Mouse (Mus musculus): Measurements from ENCODE around the gene Krtap5-1. TPM values are rescaled to one million over a fixed set of nuclear protein-coding genes. Genes with fewer than 3 reads are reported as not detected.
"Not testable (repeated sequence)": the region's sequence is repeated elsewhere in the genome, so short reads cannot be mapped to it uniquely, and the experiment has no call there.

Krtap5-1 gene
- polyA plus RNA-seq, 1 experiment from 2014 or later: not detected

GRCm38 (mm10) chr7:142295418-142295817, 1.5 kb downstream of the Krtap5-1 start:
- Histone ChIP-seq H3K27ac (no peak overlapping the region), H3K9me3 (replicated peaks) (no peaks in the 10 kb centered on the region), H3K27me3 (no peaks in the 10 kb centered on the region), H3K4me1 (replicated peaks) (peaks cover 8% of the 10 kb centered on the region), H3K36me3 (no peaks in the 10 kb centered on the region), H3K4me3 (no peak overlapping the region), H3K4me2 (no peak overlapping the region), H3K9ac (no peak overlapping the region)
- ATAC-seq (replicated peaks; ENCODE audit: insufficient number of reproducible peaks, insufficient read depth, low FRiP score, low read depth): no peak

- not testable (repeated sequence) for ATAC-seq (replicated peaks; ENCODE audit: insufficient number of reproducible peaks, insufficient read depth, low FRiP score, low read depth); H3K27me3 ChIP-seq; H3K4me1 ChIP-seq (replicated peaks); H3K9me3 ChIP-seq (replicated peaks); H3K27ac ChIP-seq; H3K4me2 ChIP-seq; H3K9ac ChIP-seq; H3K36me3 ChIP-seq; H3K4me3 ChIP-seq
- 4% methylated on average over 2 of the region's 2 CpGs for WGBS
Observed at GRCm38 (mm10) chr7:142293851-142294250, 3.1 kb downstream of the Krtap5-1 start.

- not testable (repeated sequence) for H3K4me3 ChIP-seq; H3K9ac ChIP-seq; ATAC-seq (replicated peaks; ENCODE audit: insufficient number of reproducible peaks, insufficient read depth, low FRiP score, low read depth); H3K27ac ChIP-seq; H3K9me3 ChIP-seq (replicated peaks); H3K36me3 ChIP-seq; H3K4me2 ChIP-seq; H3K27me3 ChIP-seq
- peaks cover 18% of the 10 kb centered on the region for H3K4me1 ChIP-seq (replicated peaks)
- WGBS: 41% methylated on average over 9 of the region's 9 CpGs
Observed at GRCm38 (mm10) chr7:142285910-142286612, 10.9 kb downstream of the Krtap5-1 start.

- no peaks in the 10 kb centered on the region for H3K9me3 ChIP-seq (replicated peaks)
- peak; percentile 63 for ATAC-seq (replicated peaks; ENCODE audit: insufficient number of reproducible peaks, insufficient read depth, low FRiP score, low read depth)
- H3K4me2 ChIP-seq: peak overlapping the region; percentile 67
- peaks cover 18% of the 10 kb centered on the region for H3K4me1 ChIP-seq (replicated peaks)
- no peaks in the 10 kb centered on the region for H3K27me3 ChIP-seq
- H3K36me3 ChIP-seq: no peaks in the 10 kb centered on the region
- peak overlapping the region; percentile 53 for H3K4me3 ChIP-seq
- peak overlapping the region; percentile 32; the same call in 1 of the 2 replicates for H3K9ac ChIP-seq
- H3K27ac ChIP-seq: peak overlapping the region; percentile 84
- 21% methylated on average over 23 of the region's 23 CpGs for WGBS
Observed at GRCm38 (mm10) chr7:142285130-142285835, 11.6 kb downstream of the Krtap5-1 start.

- Histone ChIP-seq H3K27ac (peak overlapping the region; percentile 84), H3K36me3 (no peaks in the 10 kb centered on the region), H3K9ac (peak overlapping the region; percentile 69), H3K27me3 (no peaks in the 10 kb centered on the region), H3K4me3 (peak overlapping the region; percentile 53), H3K9me3 (replicated peaks) (no peaks in the 10 kb centered on the region), H3K4me2 (peak overlapping the region; percentile 67), H3K4me1 (replicated peaks) (peaks cover 18% of the 10 kb centered on the region)
- ATAC-seq (replicated peaks; ENCODE audit: insufficient number of reproducible peaks, insufficient read depth, low FRiP score, low read depth): peak; percentile 72
- under 1% methylated on average over 19 of the region's 19 CpGs for WGBS
Observed at GRCm38 (mm10) chr7:142284615-142285080, 12.3 kb downstream of the Krtap5-1 start.

- H3K27ac ChIP-seq: peak overlapping the region; percentile 84
- H3K9me3 ChIP-seq (replicated peaks): no peaks in the 10 kb centered on the region
- H3K27me3 ChIP-seq: no peaks in the 10 kb centered on the region
- WGBS: under 1% methylated on average over 38 of the region's 38 CpGs
- H3K4me1 ChIP-seq (replicated peaks): peaks cover 18% of the 10 kb centered on the region
- peak overlapping the region; percentile 53 for H3K4me3 ChIP-seq
- peak overlapping the region; percentile 69 for H3K9ac ChIP-seq
- peak; percentile 57 for ATAC-seq (replicated peaks; ENCODE audit: insufficient number of reproducible peaks, insufficient read depth, low FRiP score, low read depth)
- H3K4me2 ChIP-seq: peak overlapping the region; percentile 67
- H3K36me3 ChIP-seq: no peaks in the 10 kb centered on the region
Observed at GRCm38 (mm10) chr7:142284023-142284591, 12.8 kb downstream of the Krtap5-1 start.

GRCm38 (mm10) chr7:142282847-142283246, 14.1 kb downstream of the Krtap5-1 start:
- H3K27ac ChIP-seq; ATAC-seq (replicated peaks; ENCODE audit: insufficient number of reproducible peaks, insufficient read depth, low FRiP score, low read depth); H3K9ac ChIP-seq; H3K4me3 ChIP-seq; H3K36me3 ChIP-seq; H3K27me3 ChIP-seq; H3K9me3 ChIP-seq (replicated peaks): not testable (repeated sequence)
- H3K4me2 ChIP-seq: peak overlapping the region; percentile 67
- peaks cover 18% of the 10 kb centered on the region for H3K4me1 ChIP-seq (replicated peaks)
- 15% methylated on average over 2 of the region's 2 CpGs for WGBS

GRCm38 (mm10) chr7:142279291-142279690, 17.6 kb downstream of the Krtap5-1 start:
- H3K36me3 ChIP-seq; ATAC-seq (replicated peaks; ENCODE audit: insufficient number of reproducible peaks, insufficient read depth, low FRiP score, low read depth); H3K4me3 ChIP-seq; H3K27ac ChIP-seq; H3K27me3 ChIP-seq; H3K9ac ChIP-seq; H3K4me2 ChIP-seq; H3K9me3 ChIP-seq (replicated peaks): not testable (repeated sequence)
- H3K4me1 ChIP-seq (replicated peaks): peaks cover 14% of the 10 kb centered on the region
- WGBS: 71% methylated on average over 1 of the region's 1 CpGs

GRCm38 (mm10) chr7:142278183-142278582, 18.7 kb downstream of the Krtap5-1 start:
- H3K27me3 ChIP-seq; H3K36me3 ChIP-seq; H3K4me2 ChIP-seq; H3K9me3 ChIP-seq (replicated peaks); H3K27ac ChIP-seq; ATAC-seq (replicated peaks; ENCODE audit: insufficient number of reproducible peaks, insufficient read depth, low FRiP score, low read depth); H3K4me3 ChIP-seq; H3K9ac ChIP-seq: not testable (repeated sequence)
- H3K4me1 ChIP-seq (replicated peaks): peaks cover 12% of the 10 kb centered on the region
- 2% methylated on average over 3 of the region's 3 CpGs for WGBS

GRCm38 (mm10) chr7:142274263-142274662, 22.7 kb downstream of the Krtap5-1 start, which contains the start of gene Gm4559:
TSS of gene Gm4559 (minus strand) at chr7:142274363.
- H3K9ac ChIP-seq; H3K9me3 ChIP-seq (replicated peaks); H3K27me3 ChIP-seq; ATAC-seq (replicated peaks; ENCODE audit: insufficient number of reproducible peaks, insufficient read depth, low FRiP score, low read depth); H3K4me1 ChIP-seq (replicated peaks); H3K27ac ChIP-seq; H3K4me3 ChIP-seq; H3K4me2 ChIP-seq; H3K36me3 ChIP-seq: not testable (repeated sequence)

- not testable (repeated sequence) for H3K36me3 ChIP-seq; H3K9ac ChIP-seq; H3K27ac ChIP-seq; H3K4me3 ChIP-seq; H3K4me1 ChIP-seq (replicated peaks); H3K9me3 ChIP-seq (replicated peaks); ATAC-seq (replicated peaks; ENCODE audit: insufficient number of reproducible peaks, insufficient read depth, low FRiP score, low read depth); H3K4me2 ChIP-seq; H3K27me3 ChIP-seq
- 40% methylated on average over 1 of the region's 1 CpGs for WGBS
Observed at GRCm38 (mm10) chr7:142258254-142258653, 38.7 kb downstream of the Krtap5-1 start, which contains the start of gene Gm2431. TSS of gene Gm2431 (minus strand) at chr7:142258354.
